Mouse (Mus musculus) bone marrow macrophage, adult 2 months (primary cell): ENCODE data around the gene Msh3. TPM values are rescaled to one million over a fixed set of nuclear protein-coding genes. Genes with fewer than 3 reads are reported as not detected.
"Not testable (repeated sequence)": the region's sequence is repeated elsewhere in the genome, so short reads cannot be mapped to it uniquely, and the experiment has no call there.

Experiments
- H3K27ac ChIP-seq: 2 replicates; pipeline ENCODE4 v1.5.1; 2012; ENCODE audit warnings: low read depth, low read length; ENCODE audit not compliant: insufficient read depth
- H3K4me1 ChIP-seq: 2 replicates; pipeline ENCODE4 v1.6.1; 2012; ENCODE audit warnings: low read length; ENCODE audit not compliant: control insufficient read depth, insufficient read depth
- H3K4me3 ChIP-seq: 2 replicates; pipeline ENCODE4 v1.5.1; 2012; ENCODE audit warnings: mild to moderate bottlenecking, low read length, moderate library complexity; ENCODE audit not compliant: insufficient read depth
- CTCF ChIP-seq: IDR thresholded peaks from 2 replicates; pipeline ENCODE4 v1.5.1; 2012; ENCODE audit warnings: low read depth, mild to moderate bottlenecking, low read length, moderate library complexity
- POLR2A ChIP-seq: IDR thresholded peaks from 2 replicates; pipeline ENCODE4 v1.6.1; 2012; ENCODE audit warnings: mild to moderate bottlenecking, low read depth, low read length, borderline replicate concordance
- polyA plus RNA-seq: library from polyadenylated mRNA; stranded (reverse); fragments of >200 nt; gene quantifications from 2 replicates; pipeline ENCODE4 v1.2.4, GENCODE M21; 2012; ENCODE audit not compliant: missing spikeins, insufficient read depth, insufficient read length

Gene Msh3
- polyA plus RNA-seq, 1 experiment, result 8.5 TPM

DNA sequence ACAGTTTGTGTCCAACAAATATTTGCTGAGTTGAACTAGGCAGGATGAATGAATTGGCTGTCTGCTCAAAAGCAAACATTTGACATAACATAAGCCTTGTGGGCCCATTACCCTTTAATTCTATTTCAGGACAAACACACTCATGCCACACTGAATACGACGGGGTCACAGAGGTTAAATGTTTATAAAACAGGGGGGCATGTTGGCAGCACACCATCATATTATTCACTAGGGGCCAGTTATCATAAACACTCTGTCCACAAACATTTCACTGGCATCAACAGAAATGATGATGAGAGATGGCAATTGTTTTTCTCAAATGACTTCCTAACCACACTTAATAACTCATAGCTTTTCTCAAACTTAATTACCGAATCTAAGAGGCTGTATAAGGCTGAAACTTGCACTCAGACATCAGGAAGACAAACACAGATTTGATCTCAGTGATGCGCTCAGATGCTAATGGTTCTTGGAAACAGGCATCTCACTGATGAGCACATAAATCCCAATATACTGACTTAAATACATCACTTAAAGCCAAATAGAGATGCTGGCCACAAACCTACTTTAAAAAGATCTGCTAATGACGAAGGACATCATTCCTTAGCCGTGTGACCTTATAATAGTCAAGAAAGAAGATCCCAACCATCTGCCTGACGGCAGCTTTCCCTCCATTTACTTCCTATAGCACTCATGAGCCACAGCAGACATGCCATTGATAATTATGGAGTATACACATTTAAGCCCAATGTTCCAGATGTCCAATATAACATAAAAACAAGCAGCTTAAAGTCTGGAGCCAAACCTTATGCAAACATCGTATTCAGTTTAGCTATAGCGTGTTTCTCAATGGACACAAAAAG, 122.5 kb downstream of the Msh3 start:
- Histone ChIP-seq H3K27ac (no peak overlapping the region), H3K4me1 (no peaks in the 10 kb centered on the region), H3K4me3 (no peak overlapping the region)
- TF ChIP-seq POLR2A, result no peak
- no peak for TF ChIP-seq CTCF

DNA sequence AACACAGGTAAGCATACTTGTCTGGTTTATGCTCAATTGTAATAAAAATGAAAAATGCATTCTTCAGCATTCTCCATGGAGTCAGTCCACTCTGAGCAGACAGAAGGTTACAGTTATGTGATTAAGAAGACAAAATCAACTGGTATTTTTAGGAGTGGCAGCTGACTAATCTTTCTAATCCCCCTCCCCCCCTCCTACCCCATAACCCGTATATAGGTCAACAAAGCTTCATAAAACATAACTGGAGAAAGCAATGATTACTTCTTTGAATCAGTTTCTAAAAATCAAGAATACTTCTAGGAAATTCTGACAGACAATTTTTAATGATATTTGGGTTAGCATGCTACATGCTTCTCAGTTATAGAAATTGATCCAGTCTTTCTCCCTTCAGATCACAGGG, 126.8 kb downstream of the Msh3 start:
- Histone ChIP-seq H3K4me1 (peaks cover 2% of the 10 kb centered on the region; the same call in 1 of the 2 replicates), H3K27ac (no peak overlapping the region)

DNA sequence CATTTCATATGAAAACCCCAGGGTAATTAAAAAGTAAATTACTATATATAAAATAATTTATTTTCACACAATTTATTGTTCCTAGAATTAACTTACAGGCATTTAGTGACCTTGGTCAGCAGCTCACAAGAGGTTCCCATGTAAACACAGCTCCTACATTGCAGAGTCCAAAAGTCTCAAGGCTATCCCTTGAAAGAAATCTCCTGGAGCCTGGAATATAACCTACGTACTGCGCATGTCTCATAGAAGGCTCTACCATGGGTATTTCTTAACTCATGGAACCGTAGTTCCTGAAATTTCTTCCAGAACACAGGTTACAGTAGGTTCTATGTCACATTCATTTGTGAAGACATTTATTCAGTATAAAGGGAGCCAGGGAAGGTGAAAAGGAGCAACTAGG, 131.2 kb downstream of the Msh3 start:
- Histone ChIP-seq H3K27ac (no peak overlapping the region), H3K4me1 (peaks cover 5% of the 10 kb centered on the region; the same call in 1 of the 2 replicates), H3K4me3 (no peak overlapping the region)
- TF ChIP-seq CTCF (no peak), POLR2A (no peak)

More for the DNA sequence above, 126.8 kb downstream of the Msh3 start:
- H3K4me3 ChIP-seq, result no peak overlapping the region
- no peak for TF ChIP-seq POLR2A
- TF ChIP-seq CTCF, result no peak

DNA sequence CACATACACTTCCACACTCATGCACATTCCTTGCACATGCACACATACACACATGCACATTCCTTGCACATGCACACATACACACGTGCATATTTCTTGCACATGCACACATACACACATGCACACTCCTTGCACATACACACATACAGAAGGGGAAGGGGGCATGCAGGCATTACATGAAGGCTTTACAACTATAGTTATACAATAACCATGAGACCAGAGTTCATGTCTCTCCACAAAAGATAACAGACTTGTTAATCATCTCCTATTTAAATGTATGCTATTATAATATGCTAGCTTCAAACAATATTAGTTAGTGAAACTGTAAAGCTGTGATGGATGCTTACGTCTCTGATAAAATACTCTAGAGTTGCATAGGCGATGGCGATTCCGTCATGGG, 132.0 kb downstream of the Msh3 start:
- H3K27ac ChIP-seq, result no peak overlapping the region
- peaks cover 5% of the 10 kb centered on the region; the same call in 1 of the 2 replicates for H3K4me1 ChIP-seq
- TF ChIP-seq CTCF (no peak), POLR2A (no peak)
- no peak overlapping the region for H3K4me3 ChIP-seq

DNA sequence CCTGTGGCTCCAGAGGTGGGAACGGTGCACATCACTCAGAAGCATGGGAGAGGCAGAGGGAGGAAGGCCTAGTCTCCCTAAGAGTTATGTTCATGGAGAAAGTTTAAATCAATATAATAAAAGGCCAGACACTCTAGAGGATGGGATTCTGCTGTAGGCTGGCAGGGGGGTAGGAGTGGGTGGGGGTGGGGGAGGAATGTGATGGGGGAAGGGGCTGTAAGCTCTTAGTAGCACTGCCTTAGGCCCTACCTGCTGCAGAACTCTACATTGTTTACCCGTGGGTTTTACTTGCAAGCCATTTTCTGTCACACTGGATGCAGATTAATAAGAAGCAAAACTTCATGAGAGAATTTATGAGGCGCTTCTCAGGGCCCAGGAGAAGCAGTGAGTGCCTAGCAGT, 135.0 kb downstream of the Msh3 start:
- Histone ChIP-seq H3K4me3 (no peak overlapping the region), H3K27ac (no peak overlapping the region), H3K4me1 (peaks cover 5% of the 10 kb centered on the region; the same call in 1 of the 2 replicates)
- TF ChIP-seq POLR2A (no peak), CTCF (no peak)

DNA sequence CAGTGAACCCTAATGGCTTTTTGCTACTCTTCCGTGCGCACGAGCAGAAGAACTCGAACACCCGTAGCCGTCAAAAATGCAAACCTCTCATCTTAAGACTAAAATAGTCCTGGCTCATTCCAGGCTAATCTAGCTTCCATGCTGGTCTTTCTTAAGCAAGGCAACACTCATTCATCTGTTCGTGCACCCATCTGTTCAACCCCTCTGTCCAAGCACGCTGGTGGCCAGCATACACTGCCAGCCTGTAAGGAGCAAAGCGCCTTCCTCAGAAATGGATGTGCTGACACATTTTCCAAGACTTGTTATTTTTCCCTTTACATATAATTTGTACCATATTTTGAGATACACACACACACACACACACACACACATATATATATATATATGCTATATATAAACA, 137.6 kb downstream of the Msh3 start:
- Histone ChIP-seq H3K4me3 (no peak overlapping the region), H3K27ac (no peak overlapping the region), H3K4me1 (peaks cover 3% of the 10 kb centered on the region; the same call in 1 of the 2 replicates)
- TF ChIP-seq POLR2A, result no peak
- TF ChIP-seq CTCF, result no peak

DNA sequence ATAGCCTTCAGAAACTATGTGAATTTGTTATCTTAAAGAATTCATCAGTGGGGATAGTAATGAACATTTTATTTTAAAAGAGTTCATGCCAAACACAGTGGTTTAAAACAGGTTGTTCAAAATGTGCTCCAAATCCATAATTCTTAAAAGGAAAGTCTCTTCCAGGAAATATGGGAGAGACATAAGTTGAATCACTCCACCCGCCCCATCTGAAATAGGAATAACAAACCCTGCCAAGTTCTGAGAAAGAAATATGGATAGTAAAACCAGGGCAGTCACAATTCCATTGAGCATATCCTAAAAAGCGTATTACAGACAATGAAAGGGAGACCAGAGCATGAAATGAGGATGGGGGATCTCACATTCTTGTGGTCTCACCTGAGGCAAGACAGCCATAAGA, 157.9 kb downstream of the Msh3 start:
- TF ChIP-seq POLR2A, result no peak
- no peak for TF ChIP-seq CTCF
- Histone ChIP-seq H3K4me3 (no peak overlapping the region), H3K4me1 (no peaks in the 10 kb centered on the region)

DNA sequence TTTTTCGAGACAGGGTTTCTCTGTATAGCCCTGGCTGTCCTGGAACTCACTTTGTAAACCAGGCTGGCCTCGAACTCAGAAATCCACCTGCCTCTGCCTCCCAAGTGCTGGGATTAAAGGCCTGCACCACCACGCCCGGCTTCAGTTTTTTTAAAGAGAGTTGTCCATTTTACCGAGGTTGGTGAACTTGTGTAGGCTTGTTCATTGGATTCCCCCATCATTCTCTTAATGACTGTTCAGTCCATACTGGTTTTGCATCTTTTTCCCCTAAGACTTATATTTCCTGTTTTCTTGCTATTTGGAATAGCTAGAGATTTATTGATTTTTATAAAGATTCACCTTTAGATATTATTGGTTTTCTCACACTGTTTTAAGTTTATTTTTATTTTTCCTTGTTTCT, 161.0 kb downstream of the Msh3 start:
- not testable (repeated sequence) for H3K4me1 ChIP-seq, H3K4me3 ChIP-seq, H3K27ac ChIP-seq

More for the DNA sequence above, 157.9 kb downstream of the Msh3 start:
- no peak overlapping the region for H3K27ac ChIP-seq

DNA sequence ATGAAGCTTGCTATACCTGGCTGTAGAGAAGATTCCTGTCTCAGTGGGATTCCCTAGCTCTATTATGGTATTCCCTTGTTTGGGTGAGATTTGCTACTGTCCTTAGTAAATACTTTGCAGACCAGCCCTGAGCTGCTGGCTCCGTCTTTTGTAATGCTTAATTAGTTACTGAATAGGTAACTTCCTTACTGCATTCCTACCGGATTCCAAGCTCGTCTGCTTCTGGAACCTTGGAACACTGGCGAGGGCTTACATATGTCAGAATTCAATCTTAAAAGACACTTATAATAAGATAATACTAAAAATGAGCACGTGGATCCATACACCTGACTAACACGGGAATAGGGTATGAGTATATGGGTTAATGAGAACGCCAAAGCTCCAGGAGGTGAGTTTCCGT, 182.1 kb downstream of the Msh3 start:
- H3K4me1 ChIP-seq, H3K4me3 ChIP-seq, H3K27ac ChIP-seq: not testable (repeated sequence)

Other genes starting within 250 kb of the Msh3 start
- gene Rasgrf2, start 223.3 kb downstream of the Msh3 start, polyA plus RNA-seq, result 0.51 and 0.72 TPM in 2 replicates
- 1.0 TPM in 1 of 2 replicates, not detected in the other for gene Gm20379, start 49.0 kb downstream of the Msh3 start, polyA plus RNA-seq
- gene Dhfr, start 277 bp downstream of the Msh3 start, polyA plus RNA-seq, result 5.5 and 5.7 TPM in 2 replicates
- not detected in 2 replicates for gene Ankrd34b, start 70.9 kb upstream of the Msh3 start, polyA plus RNA-seq
- 11.1 and 12.5 TPM in 2 replicates for gene Fam151b, start 129.0 kb upstream of the Msh3 start, polyA plus RNA-seq
- gene Zfyve16, start 175.9 kb upstream of the Msh3 start, polyA plus RNA-seq, result 15.0 and 16.4 TPM in 2 replicates
- not detected in 2 replicates for gene Spz1, start 221.2 kb upstream of the Msh3 start, polyA plus RNA-seq